Mouse (Mus musculus): Measurements from ENCODE around the gene Speer1.
"Not testable (repeated sequence)": the region's sequence is repeated elsewhere in the genome, so short reads cannot be mapped to it uniquely, and the experiment has no call there.

The Speer1 gene

DNA sequence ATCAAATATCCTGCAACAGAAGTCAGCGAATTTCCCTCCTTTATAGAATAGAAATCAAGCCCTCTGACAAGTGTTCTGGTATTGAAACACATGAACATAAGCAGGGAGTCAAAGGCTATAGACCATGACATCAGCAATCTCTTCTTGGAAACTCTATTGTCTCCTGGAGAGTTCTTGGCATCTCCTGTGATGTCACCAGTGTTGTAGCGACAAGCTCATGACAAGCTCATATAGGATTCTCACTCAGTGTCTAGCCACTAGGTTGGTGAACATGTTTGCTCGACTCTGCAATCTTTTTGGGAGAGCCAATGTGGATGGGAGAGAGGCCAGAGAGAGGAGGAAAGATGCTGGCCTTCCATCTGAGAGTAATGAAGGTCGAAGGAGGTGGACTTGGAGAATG lies at the start of gene Speer1:
Gene Speer1 (plus strand): TSS at position 301 of the 400 bp plus-strand sequence.
- not testable (repeated sequence) for DNase-seq (ENCODE audit: low spot score in 2 of 2)

Data from thymus, postnatal 10 days (tissue).